Mouse (Mus musculus) thymus, adult 2 months (tissue): ENCODE measurements at regions not wholly inside any gene's neighbourhood (a gene's known extent, or its start where the extent isn't known, plus 50 kb on each side); places are given as distances from the start of the nearest gene placed in this dataset.
A peak's percentile ranks its signal among the peaks of the same experiment; 100 is the strongest.

Experiments
- DNase-seq: peaks from one replicate; pipeline ENCODE4 v3.0.0; 2021
- H3K27ac ChIP-seq: fragments of 200-500 bp; 2 replicates; pipeline ENCODE4 v1.5.1; 2012; ENCODE audit warnings: low read length, control low read depth; ENCODE audit not compliant: control insufficient read depth, insufficient read depth
- H3K27me3 ChIP-seq: fragments of 200-500 bp; 2 replicates; pipeline ENCODE4 v1.6.1; 2012; ENCODE audit warnings: mild to moderate bottlenecking, low read length, moderate library complexity, mixed read lengths; ENCODE audit not compliant: control insufficient read depth, insufficient read depth
- H3K36me3 ChIP-seq: fragments of 200-500 bp; 2 replicates; pipeline ENCODE4 v1.6.1; 2012; ENCODE audit warnings: mild to moderate bottlenecking, low read length, moderate library complexity; ENCODE audit not compliant: control insufficient read depth, insufficient read depth
- H3K4me1 ChIP-seq: fragments of 200-500 bp; replicated peaks from 2 replicates; pipeline ENCODE4 v1.6.1; 2012; ENCODE audit warnings: low read length; ENCODE audit not compliant: control insufficient read depth, insufficient read depth
- H3K4me3 ChIP-seq: fragments of 200-500 bp; 2 replicates; pipeline ENCODE4 v1.5.1; 2012; ENCODE audit warnings: mild to moderate bottlenecking, low read length, control low read depth, moderate library complexity; ENCODE audit not compliant: control insufficient read depth, insufficient read depth
- CTCF ChIP-seq: fragments of 200-500 bp; IDR thresholded peaks from 2 replicates; pipeline ENCODE4 v1.5.1; 2012; ENCODE audit warnings: mild to moderate bottlenecking, control low read depth, low read length, moderate library complexity, borderline replicate concordance; ENCODE audit not compliant: control insufficient read depth, poor library complexity, insufficient read depth; ENCODE audit errors: extremely low read depth
- POLR2A ChIP-seq: fragments of 200-500 bp; IDR thresholded peaks from 2 replicates; pipeline ENCODE4 v1.6.1; 2012; ENCODE audit warnings: mild to moderate bottlenecking, low read length, control low read depth, moderate library complexity; ENCODE audit not compliant: control insufficient read depth, poor library complexity, insufficient read depth; ENCODE audit errors: extremely low read depth
- WGBS: fragments of 180-500 bp; shearing (Covaris S2); methylation state at CpG from one replicate; pipeline ENCODE4 v1.1.7; 2018; 5-methylcytosine and 5-hydroxymethylcytosine counted together

DNA sequence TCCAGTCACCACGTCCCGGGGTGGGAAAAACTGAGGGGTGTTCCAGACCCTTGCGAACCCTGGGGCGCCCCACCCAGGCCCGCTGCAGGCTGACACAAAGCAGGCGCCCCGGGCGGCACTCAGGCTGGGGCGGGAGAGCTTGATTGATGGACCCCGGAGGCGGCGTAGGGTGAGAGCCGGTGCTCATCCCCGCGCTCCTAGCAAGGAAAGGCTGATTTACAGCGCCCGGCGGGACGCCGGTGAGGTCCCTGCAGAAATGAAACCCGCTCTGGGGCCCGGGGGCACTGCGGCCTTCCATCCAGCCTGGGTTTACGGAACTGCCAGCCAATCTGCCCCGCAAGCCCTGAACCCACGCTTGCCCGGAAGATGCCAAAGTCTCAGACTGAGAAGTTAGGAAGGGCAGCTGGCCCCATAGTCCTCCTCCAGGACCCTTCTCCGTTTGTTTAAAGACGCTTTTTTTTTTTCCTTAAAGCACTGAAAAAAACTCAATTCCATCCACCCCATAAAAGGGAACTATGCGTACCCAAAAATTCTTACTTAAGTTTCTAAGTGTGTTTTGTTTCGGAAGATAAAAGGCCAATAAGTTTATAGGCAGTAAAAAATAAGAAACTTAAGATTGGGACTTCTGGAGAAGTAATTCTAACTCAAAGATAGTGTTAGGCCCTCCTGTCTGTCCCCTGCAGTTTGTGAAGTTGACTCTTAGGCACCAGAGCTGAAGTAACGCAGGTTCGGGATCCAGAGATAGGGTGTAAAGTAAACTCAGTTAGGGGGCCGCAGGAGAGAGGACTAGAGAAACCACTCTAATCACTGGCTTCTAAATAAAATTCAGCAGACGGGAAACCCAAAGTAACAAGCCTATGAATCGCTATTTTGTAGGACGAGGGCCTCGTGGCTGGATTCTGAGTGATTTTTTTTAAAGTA lies 263.4 kb upstream of the Nfe2l3 start:
- Histone ChIP-seq H3K4me3 (no peak overlapping the region), H3K27ac (no peak overlapping the region), H3K27me3 (peaks cover 32% of the 10 kb centered on the region), H3K4me1 (peaks cover 3% of the 10 kb centered on the region; the same call in 1 of the 2 replicates), H3K36me3 (no peaks in the 10 kb centered on the region)
- no peak for DNase-seq
- TF ChIP-seq CTCF = no peak
- no peak for TF ChIP-seq POLR2A
- 22% methylated on average over 38 of the region's 38 CpGs for WGBS

DNA sequence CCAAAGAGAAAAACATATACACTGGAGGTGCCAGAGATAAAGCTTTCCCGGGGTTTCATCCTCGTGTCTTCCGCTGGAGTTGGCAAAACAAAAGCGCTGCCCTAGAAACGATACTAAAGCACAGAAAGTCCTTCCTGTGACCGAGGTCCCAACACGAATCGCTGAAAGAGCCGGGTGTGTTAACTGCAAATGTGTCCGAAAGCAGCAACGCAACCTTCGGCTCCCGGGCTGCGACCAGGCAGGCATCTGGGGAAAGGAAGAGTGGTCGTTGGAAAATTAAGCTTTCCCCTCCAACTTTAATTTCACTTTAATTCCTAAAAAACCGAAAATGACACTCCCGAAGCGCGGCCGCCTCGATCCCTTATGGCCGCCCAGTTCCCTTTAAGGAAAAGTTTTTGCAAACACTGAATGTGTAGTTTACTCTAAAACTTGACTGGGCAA lies 262.5 kb upstream of the Nfe2l3 start:
- no peak overlapping the region for H3K4me3 ChIP-seq
- no peak overlapping the region for H3K27ac ChIP-seq

DNA sequence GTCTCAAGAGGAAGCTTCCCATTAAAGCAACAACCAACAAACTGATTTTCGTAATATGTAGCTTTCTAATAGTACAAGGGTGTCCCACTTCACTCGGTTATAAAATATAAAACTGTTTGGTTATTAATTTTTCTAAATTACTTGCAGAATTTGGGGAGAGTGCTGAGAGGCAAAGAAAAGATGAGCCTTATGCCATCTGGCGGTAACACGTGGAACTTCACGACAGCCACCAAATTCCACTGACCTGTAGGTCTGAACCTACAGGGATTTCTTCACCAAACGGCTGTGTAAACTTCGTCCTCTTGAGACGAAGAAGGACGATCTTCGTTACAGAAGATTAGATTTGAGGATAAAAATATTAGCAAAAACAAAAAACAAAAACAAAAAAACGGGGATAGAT lies 262.1 kb upstream of the Nfe2l3 start:
- DNase-seq = peak; percentile 50
- Histone ChIP-seq H3K27me3 (peaks cover 39% of the 10 kb centered on the region), H3K36me3 (no peaks in the 10 kb centered on the region), H3K4me3 (no peak overlapping the region), H3K4me1 (peaks cover 3% of the 10 kb centered on the region; the same call in 1 of the 2 replicates), H3K27ac (no peak overlapping the region)
- WGBS = under 1% methylated on average over 11 of the region's 11 CpGs
- TF ChIP-seq POLR2A (no peak), CTCF (no peak)

More for the DNA sequence above, 262.5 kb upstream of the Nfe2l3 start:
- H3K4me1 ChIP-seq = peaks cover 3% of the 10 kb centered on the region; the same call in 1 of the 2 replicates
- no peak for TF ChIP-seq CTCF
- TF ChIP-seq POLR2A = no peak
- no peaks in the 10 kb centered on the region for H3K36me3 ChIP-seq
- peaks cover 39% of the 10 kb centered on the region for H3K27me3 ChIP-seq
- 7% methylated on average over 22 of the region's 22 CpGs for WGBS
- no peak for DNase-seq

DNA sequence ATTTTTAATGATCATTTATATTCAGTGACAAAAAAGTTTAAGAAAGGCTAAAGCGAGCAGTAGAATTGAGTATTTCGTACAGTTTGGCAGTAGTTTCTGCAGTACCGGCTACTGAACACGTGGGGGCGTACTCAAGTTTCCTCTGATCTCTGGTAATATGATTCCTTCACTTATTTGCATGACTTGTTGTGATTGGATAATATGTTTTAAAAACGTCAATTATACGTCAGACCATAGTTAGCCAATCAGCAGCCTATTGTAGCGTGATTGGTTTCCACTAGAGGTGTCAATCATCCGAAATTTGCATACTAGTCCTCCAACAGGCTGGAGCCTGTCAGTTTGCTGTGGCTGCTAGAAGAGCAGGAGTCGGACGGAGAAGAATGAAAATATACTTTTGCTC lies 261.6 kb upstream of the Nfe2l3 start:
- Histone ChIP-seq H3K27ac (no peak overlapping the region), H3K4me3 (no peak overlapping the region), H3K27me3 (peaks cover 39% of the 10 kb centered on the region), H3K36me3 (no peaks in the 10 kb centered on the region), H3K4me1 (peaks cover 3% of the 10 kb centered on the region; the same call in 1 of the 2 replicates)
- no peak for DNase-seq
- TF ChIP-seq CTCF (no peak), POLR2A (no peak)
- WGBS = 3% methylated on average over 11 of the region's 11 CpGs

DNA sequence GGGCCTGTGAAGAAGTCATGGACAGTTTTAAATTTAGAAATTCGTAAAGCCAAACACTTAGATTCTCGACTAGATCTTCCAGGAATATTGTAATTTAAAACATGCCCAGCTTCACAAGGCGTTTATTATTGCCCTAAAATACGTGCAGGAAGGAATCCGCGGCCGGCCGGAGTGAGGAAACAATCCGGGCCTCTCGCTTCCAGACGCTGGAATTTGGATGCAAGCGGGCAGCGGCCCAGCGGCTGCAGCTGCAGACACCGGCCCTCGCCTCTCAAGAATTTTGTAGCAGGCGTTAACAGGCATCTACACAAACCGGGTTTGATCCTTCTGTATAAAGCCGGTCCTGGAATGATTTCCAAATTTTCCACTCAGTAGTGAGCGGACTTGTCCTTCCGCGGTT lies 260.7 kb upstream of the Nfe2l3 start:
- 15% methylated on average over 22 of the region's 22 CpGs for WGBS
- peaks cover 3% of the 10 kb centered on the region; the same call in 1 of the 2 replicates for H3K4me1 ChIP-seq
- no peak overlapping the region for H3K27ac ChIP-seq
- peaks cover 39% of the 10 kb centered on the region for H3K27me3 ChIP-seq
- H3K4me3 ChIP-seq = no peak overlapping the region
- DNase-seq = no peak
- H3K36me3 ChIP-seq = no peaks in the 10 kb centered on the region
- no peak for TF ChIP-seq CTCF

DNA sequence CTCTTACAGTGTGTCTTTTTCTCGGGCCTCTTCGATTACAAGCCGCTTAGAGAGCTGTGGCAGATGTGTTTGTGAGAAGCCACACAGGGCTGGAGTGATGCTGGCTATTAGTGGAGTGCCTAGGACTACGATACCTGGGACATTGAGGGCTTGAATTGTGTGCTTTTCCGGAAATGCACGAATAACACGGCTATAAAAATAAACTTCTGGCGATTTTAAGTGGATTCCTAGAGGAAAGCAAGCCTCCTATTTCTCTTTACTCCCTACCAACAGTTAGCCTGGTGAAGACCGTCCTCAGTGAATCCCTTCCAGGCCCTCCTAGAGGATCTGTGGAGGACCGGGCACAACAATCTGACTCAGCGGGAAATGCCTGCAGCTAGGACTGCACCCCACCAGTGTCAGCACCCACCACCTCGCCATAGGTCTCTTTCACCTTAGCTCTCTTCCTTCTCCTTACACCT lies 260.1 kb upstream of the Nfe2l3 start:
- no peak overlapping the region for H3K4me3 ChIP-seq
- no peaks in the 10 kb centered on the region for H3K36me3 ChIP-seq
- H3K27ac ChIP-seq = no peak overlapping the region
- TF ChIP-seq POLR2A = no peak
- TF ChIP-seq CTCF = no peak
- H3K27me3 ChIP-seq = peaks cover 39% of the 10 kb centered on the region
- peaks cover 3% of the 10 kb centered on the region; the same call in 1 of the 2 replicates for H3K4me1 ChIP-seq
- no peak for DNase-seq
- 6% methylated on average over 12 of the region's 12 CpGs for WGBS
